Mouse (Mus musculus) retina, adult 2 months (tissue): ENCODE data around the gene Rbm19.
"Not testable (repeated sequence)": the region's sequence is repeated elsewhere in the genome, so short reads cannot be mapped to it uniquely, and the experiment has no call there.

ENCODE experiments used
- DNase-seq: peaks from one replicate; pipeline ENCODE4 v3.0.0-alpha.2; 2012; ENCODE audit warnings: low read depth, low spot score

The Rbm19 gene

GRCm38 (mm10) chr5:120116261-120117050, at the start of gene Rbm19:
Gene Rbm19, plus strand, starts transcription at chr5:120116465.
- peak; percentile 81 for DNase-seq

DNA sequence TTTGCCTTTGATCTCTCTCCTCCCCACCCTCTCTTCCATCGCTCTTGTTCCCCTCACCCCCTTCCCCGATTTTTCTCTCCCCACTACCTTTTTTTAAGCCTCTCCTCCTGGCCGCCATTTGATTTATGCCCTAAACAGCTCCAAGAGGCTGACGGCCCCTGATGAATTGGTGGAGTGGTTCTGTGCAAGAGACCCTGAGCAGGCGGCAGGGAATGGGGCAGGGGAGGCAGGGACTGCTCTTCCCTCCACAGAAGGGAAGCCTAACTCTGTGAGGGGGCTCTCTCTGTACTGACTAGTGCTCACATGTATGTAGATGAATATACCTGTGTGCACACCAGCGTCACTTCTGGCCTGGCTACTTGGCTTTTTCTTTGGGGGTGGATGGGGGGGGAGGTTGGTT, 49.0 kb upstream of the Rbm19 start:
- no peak for DNase-seq

DNA sequence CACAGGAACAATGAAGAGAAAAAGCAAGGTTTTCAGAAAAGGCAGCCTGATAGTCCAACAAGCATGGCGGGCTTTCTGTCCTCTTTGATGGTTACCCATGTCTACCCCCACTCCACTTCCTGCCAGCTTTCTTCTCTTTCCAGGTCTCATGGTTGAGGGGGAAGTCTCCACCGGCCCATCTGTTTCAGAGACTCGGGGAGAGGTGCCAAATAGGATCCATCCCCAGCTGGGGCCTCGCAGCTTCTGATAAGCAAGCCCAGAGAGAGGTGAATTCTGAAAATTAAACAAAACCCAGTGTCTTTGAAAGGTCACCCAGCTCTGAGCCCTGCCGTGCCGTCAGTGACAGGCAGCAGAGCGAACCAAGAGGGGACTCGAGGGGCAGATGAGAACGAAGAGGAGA, 42.2 kb upstream of the Rbm19 start:
- no peak for DNase-seq

GRCm38 (mm10) chr5:120080027-120080426, 36.2 kb upstream of the Rbm19 start:
- DNase-seq, result no peak

GRCm38 (mm10) chr5:120080468-120080867, 35.8 kb upstream of the Rbm19 start:
- no peak for DNase-seq

DNA sequence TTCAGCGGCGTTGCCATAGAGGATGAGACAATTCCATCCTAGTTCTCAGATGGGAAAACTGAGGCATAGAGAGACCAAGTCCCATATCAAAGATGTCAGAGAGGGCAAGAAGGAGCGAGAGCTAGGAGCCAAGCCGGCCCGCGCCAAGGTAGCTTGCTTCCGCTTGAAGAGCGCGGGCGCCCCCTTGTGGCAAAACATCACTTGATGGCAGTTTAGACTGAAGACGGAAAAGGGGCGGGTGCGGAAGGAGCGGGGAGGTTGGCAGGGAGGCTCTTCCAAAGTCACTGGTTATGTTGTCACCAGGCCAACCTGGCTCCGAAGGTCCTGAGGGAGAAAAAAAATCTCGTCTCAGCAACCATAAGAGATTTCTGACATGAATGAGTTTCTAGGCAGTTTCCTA, 27.7 kb upstream of the Rbm19 start:
- DNase-seq, result peak; percentile 55

- DNase-seq, result no peak
These were observed 21.7 kb upstream of the Rbm19 start for GRCm38 (mm10) chr5:120094602-120095001.

- DNase-seq, result no peak
These were observed 19.2 kb upstream of the Rbm19 start for GRCm38 (mm10) chr5:120097042-120097441.

- DNase-seq, result no peak
These were observed 15.5 kb upstream of the Rbm19 start for GRCm38 (mm10) chr5:120100814-120101213.

- no peak for DNase-seq
These were observed 14.2 kb upstream of the Rbm19 start for GRCm38 (mm10) chr5:120102097-120102496.

DNA sequence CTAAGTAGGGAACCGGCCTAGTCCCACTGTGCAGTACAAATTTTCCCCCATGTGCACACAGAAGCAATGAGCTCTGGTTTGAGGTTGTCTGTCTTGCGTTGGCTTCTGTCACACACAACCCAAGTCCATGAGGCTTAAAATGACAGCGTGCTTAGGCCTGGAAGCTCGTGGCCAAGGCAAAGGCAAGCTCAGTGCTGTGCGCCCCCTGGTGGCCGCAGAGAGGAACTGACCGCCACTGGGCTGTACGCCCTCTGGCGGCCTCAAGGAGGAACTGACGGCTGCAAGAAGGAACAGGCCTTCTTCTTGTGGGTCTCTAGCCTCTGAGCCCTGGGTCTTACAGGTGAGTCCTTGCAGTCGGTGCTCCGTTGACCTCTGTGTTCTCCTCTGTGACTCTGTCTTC, 13.5 kb upstream of the Rbm19 start:
- no peak for DNase-seq

DNA sequence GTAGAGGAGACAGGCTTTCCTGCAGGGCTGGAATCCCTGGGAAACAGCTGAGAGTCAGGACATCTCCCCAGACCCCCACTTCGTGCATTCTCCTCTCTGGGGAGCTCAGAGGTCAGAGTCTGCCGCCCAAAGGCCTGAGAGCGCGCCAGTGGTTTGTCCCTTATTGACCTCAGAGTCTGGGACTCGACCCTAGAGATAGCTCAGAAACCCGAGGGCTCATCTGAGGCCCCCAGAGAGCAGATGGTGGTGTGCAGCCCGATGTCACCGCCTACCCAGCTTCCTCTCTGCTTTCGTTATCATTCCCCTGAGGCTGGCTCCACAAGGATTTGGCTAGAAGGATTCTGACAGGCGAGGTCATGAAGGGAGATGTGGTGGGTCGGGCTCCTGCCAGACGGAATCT, 12.8 kb upstream of the Rbm19 start:
- DNase-seq, result no peak

GRCm38 (mm10) chr5:120106424-120107073, 9.7 kb upstream of the Rbm19 start:
- DNase-seq, result no peak

- no peak for DNase-seq
These were observed 1.9 kb upstream of the Rbm19 start for GRCm38 (mm10) chr5:120114361-120114760.

DNA sequence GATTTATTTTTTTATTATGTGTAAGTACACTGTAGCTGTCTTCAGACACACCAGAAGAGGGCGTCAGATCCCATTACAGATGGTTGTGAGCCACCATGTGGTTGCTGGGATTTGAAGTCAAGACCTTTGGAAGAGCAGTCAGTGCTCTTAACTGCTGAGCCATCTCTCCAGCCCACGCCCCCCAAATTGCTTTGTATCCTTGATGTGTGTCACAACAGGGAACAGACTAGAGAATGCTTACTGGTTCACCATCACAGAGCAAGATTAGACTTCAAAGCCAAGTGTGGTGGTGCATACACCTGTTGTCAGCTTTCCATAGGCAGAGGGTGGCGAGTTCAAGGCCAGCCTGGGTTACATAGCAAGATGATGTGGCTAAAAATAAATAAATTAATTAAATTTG, 896 bp downstream of the Rbm19 start:
- DNase-seq, result not testable (repeated sequence)

- no peak for DNase-seq
These were observed 8.8 kb downstream of the Rbm19 start for GRCm38 (mm10) chr5:120124881-120125690.

GRCm38 (mm10) chr5:120127641-120128040, 11.4 kb downstream of the Rbm19 start:
- DNase-seq, result no peak

- DNase-seq, result no peak
These were observed 12.2 kb downstream of the Rbm19 start for GRCm38 (mm10) chr5:120128511-120128910.

DNA sequence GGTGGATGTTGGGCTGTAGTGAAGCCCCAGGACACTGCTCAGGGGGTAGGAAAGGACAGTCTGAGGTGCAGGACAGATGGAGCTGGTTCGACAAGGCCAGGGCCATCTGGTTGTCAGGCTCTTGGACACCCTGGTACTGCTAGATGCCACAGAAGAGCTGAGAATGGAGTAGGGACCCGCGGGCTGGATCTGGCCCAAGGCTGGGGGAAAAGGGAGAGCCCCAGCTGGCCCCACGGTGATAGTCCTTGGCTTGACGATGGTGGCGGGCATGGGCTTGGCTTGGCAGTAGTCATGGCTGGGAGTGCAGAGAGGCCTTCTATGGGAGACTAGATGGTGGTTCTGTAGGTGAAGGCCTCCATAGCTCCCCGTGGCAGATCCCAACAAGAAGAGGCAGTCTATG, 12.8 kb downstream of the Rbm19 start:
- DNase-seq, result no peak

DNA sequence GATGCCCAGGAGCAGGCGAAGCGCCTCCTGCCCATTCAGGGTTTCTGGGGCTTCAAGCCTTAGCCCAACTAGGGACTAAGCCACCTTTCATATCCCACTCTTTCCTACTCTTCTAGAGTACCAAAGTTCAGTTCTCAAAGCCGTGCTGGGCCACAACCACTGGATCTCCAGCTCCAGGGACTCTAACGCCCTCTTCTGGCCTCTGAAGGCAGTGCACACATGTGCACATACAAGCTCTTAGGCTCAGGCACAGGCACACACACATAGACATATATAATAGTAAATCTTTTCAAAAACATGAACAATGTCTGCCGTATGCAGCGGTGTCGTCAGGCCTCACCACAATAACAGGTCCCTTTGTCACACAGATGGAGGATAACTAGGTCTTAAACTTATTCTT, 13.5 kb downstream of the Rbm19 start:
- DNase-seq, result no peak

- DNase-seq, result no peak
These were observed 13.9 kb downstream of the Rbm19 start for GRCm38 (mm10) chr5:120130163-120130562.

DNA sequence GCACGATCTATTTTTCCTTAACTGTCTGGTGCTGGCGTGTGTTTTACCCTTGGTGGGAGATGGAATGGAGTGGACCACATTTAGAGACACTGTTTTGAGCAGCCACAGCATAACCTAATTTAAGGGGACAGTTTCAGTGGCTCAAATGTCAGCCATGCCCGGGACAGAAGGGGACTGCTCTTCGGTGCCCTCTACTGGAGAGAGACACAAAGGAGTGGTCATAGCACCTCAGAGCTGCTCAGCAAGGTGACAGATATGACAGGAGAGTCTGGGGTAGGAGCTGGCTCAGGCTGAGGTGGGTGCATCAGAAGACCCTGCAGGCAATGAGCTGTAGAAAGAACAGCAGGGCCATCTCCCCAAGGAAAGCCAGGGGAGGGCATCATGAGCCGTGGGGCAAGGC, 15.3 kb downstream of the Rbm19 start:
- DNase-seq, result no peak
